Mouse (Mus musculus) spleen, adult 18-20 months (tissue): ENCODE measurements around the gene Rere.
A peak's percentile ranks its signal among the peaks of the same experiment; 100 is the strongest.

Experiments used
- DNase-seq, 2 experiments: peaks; one replicate each; pipeline ENCODE4 v3.0.0; 2022; ENCODE audit warnings: mixed read lengths in 2 of 2

The Rere gene

DNA sequence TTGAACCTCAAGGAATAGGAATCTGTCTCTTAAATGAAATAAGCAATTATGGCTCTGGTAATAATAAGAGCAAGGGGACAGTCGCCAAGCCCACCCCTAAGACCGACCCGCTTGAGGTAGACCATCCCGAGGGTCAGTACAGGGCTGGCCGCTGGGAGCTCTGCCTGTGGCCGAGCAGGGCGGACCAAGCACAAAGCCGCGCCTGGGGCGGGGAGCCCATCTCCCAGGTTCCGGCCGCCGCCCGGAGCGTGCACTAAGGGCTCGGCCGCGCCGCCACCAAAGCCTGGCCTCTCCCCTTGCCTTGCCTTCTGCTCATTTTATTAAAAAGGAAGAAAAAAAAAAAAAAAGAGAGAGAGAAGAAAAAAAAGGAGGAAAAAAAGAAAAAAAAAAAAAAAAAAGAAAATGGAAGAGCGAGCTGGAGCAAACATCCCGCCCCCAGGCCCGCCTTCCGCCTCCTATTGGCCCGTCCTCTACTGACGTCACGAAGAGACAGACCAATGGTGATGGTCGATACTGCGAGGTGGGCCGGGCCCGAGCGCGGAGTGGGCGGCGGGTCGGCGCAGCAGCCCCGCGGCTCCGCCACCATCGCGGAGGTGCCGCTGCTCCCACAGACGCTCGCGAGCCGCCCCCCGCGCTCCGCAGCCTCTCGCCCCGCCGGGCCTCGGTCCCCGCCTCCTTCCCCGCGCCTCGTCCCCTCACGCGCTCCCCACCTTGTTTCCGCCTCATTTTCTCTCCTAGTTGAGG lies at the start of gene Rere:
Gene Rere (plus strand): TSS at position 629 of the 744 bp plus-strand sequence.
- peak; percentile 95 to 99 for DNase-seq

DNA sequence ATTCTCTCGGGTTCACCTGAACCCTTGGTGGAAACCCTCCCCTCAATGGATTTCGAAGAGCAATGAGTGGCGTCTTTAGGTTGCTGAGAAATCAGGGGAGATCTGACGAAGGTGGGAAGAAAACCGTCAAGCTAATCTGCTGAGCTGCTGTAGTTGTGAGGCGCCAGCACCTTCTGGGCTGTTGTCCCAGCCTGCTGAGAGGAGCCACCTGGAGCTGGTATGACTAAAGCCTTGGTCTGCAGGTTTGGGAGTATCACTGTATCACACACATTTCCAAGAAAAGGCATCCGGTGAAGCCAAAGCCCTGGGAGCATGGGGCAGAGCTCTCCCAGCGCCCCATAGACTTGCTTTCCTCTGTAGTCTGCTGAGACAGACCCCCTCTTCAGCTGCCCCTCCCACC lies 49.6 kb upstream of the Rere start:
- DNase-seq = no peak

DNA sequence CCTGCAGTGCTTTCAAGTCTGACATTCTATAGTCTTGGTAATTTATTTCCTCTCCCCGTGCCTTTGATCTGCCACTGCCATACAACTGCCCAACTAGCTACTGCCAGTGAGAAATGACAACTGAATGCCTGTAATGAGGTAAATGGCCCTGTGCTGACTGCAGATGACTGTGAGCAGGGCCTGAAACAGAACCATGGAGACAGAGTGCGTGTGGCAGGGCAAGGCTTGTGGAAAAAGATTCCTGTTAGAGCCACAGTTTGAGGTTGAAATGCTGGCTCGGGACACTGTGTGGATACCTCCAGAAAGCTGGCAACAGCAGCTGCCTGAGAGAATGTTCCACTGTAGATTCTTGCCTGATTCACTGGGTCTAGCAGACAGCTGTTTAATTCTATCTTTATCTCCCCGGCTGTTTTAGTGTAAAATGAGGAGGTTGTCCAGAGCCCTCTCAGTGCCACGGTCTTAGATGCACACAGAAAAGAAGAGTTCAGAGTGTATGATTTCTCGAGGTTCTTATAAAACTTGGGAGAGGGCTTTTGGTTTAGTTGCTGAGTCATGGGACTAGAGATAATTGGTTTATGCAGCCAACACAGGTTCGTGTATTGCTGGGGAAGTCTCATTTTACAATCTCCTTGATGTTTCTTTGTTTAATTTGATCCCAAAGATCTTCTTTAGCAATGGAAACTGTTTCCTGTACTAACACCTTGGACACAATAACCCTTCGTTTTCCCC lies 46.7 kb upstream of the Rere start:
- DNase-seq = no peak

DNA sequence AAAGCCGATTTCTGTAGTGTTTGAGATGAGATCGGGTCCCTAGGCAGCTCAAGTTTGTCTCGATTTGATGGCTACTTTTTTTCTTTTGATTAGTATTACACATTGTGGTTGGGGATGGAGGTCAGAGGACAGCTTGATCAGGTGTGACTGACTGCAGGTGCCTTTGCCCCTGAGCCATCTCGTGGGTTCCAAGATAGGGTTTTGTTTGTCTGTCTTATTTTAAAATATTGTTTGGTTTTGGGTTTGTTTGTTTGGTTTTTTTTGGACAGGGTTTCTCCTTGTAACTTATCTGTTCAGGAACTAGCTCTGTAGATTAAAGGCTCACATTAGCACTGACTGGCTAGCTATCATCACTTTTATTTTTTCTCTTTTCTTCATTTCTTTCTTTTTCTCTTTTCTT lies 45.9 kb upstream of the Rere start:
- no peak for DNase-seq

DNA sequence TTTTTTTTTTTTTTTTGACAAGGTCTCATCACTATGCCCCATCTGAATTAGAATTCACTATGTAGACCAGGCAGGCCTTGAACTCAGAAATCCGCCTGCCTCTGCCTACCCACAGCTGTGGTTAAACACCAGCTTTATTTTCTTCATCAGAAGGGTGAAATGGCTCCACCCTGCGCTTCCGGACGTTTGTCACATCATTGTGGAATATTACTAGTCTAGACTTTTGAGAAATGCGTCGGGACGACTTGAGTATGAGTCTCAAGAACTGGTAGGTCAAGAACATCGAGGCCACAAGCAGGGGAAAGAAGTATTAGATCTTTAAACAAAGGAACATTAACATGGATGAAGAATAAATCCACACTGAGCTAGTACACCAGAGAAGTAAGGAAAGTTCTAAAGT lies 45.4 kb upstream of the Rere start:
- no peak for DNase-seq

DNA sequence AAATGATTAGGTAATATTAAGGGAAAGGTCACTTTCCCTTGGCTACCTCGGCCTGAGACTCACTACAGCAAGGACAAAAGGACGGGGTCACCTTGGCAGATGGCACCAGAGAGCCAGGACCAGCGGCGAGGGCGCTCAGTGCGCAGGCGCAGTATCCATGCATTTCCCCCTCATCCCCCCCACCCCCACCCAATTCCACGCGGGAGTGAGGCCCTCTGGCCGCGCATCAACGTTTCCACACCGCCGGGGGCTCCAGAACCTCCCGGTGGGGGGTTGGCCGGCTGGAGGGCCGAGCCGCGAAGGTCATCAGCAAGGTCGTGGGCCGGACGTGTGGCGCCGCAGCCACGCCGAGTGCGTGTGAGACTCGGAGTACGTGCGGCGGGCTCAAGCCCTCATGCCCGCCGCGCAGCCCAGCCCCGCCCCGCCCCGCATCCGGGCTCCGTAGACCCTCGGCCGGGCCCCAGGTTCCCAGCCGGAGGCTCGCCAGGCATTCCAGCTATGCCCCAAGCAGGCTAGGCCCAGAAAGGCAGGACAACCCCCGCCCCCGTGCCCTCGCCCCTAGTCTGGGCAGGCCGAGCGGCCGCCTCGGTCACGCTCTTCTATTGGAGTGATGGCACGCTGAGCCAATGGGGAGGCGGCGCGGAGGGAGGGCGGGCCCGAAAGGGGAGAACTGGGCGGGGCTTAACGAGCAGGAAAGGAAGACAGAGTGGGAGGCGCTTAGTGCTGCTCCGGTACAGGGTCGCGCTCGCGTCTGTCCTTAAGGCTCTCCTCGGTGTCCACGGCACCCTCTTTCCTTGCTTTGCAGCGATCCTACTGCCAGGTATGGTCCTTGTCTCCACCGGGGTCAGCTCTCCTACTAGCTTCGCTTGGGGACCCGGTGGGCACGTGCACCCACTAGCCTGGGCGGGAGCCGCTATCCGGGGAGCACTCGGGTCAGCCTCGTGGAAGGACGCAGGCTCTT lies 44.6 kb upstream of the Rere start, which contains the start of gene Eno1:
Gene Eno1 (plus strand): TSS at position 201 of the 961 bp plus-strand sequence.
- peak; percentile 90 to 97 for DNase-seq

DNA sequence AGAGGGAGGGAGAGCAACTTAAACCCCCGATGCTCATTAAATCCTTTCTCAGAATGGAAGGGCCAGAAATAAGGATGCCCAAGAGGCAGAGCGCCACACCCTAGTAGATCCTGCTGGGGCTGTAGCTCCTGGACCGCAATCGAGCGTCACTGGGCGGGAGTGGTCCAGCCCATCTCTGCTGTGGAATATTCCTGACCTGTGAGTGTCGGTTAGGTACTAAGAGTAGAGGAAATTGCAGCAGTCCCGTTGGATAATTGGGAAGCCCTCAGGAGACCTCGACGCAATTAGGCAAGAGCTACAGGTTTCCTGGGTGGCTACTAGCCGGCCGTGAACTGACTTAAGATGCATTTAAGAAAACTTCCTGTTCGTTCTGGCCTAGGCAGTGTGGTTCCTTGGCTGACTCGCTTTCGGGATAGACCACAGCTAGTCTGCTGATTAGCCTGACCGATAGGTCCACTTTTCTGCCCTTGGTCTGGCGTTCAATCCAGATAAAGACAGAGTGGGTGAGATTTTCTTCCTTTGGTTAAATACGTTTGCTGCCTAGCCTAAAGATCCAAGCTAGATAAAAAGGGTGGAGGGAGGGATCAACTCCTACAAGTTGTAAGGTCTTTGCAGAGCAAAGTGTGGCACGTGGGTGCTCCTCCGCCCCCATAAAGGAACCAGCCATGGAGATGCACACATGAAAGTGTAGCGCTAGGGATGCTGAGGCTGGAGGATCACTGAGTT lies 43.6 kb upstream of the Rere start:
- DNase-seq = peak in 1 of 2 experiments; percentile 34

DNA sequence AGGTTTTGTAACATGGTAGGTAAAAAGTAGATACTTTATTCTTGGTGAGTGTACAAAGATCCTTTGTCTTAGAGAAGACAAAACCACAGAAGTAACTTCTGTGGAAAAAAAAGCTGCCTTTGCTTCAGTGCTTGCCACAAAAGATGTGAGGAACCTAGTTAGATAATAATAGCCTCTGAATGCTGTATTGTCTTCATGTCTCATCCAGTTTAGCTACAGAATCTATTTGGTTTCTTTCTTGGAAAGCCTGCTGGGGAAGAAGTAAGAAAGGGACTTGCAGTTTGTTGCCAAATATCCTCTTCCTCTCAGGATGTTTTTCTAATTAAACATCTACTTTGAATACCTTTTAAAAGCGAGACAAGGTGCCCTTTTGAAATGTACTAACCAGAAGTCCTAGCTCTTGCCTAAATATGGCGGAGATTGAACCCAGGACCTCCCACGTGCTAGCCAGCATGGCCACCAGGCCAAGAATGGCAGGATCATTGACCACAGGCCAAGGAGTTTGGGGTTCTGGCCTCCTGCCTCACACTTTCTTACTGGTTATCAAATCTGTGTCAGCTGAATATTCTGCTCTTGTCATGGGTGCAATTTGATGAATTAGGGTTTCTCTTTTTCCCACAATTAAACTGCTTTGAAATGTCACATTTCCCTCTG lies 42.9 kb upstream of the Rere start:
- DNase-seq = no peak

DNA sequence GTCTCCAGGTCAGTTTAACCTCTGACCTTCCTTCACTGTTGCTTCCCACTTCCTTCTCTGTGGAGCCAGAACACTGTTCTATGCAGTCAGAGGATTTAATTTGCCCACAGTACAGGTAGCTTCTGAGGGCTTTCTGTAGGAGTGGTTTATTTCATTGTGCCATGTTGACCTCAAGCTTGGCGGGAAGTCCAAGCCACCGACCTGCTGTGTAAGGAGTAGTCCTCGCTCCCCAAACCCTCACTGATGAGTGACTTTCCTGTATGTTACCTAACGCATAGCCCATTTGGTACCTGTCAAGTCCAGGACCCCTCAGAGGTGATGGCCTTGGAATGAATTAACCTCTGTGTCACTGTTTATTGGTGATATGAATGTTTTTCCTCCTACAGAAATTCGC lies 42.4 kb upstream of the Rere start:
- no peak for DNase-seq

DNA sequence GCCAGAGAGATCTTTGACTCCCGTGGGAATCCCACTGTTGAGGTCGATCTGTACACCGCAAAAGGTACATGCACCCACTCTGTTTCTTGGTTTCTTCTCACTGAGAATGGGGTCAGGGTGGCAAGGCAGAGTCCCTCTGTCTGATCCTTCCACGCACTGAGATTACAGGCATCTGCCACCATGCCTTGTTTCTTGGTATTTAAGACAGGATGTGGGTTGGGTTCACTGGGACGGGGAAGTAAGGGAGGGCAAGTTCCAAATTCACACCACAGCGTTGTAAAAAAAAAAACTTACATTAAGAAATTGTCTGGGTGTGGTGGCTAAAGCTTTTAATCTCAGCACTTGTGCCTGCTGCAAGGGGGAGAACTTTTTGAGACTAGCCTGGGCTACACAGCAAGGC lies 41.9 kb upstream of the Rere start:
- DNase-seq = peak in 1 of 2 experiments; percentile 14

DNA sequence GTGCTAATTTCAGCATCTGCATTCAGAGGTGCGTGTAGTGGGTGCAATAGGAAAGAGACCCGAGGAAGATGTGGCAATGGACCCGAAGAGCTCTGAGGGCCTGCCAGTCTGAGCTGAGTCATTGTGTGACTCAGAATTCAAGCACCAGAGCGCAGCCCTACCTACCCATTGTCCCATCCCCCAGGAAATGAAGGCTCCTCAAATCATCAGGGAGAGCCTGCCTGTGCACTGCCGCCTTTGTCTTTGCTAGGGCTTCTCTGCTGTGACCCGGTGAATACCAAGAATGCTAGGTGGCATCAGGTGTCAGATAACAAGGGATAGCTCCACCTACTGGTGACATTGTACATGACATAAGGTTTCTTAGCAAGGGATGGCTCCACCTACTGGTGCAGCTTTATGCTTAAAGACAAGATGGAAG lies 41.5 kb upstream of the Rere start:
- peak; percentile 41 to 69 for DNase-seq

DNA sequence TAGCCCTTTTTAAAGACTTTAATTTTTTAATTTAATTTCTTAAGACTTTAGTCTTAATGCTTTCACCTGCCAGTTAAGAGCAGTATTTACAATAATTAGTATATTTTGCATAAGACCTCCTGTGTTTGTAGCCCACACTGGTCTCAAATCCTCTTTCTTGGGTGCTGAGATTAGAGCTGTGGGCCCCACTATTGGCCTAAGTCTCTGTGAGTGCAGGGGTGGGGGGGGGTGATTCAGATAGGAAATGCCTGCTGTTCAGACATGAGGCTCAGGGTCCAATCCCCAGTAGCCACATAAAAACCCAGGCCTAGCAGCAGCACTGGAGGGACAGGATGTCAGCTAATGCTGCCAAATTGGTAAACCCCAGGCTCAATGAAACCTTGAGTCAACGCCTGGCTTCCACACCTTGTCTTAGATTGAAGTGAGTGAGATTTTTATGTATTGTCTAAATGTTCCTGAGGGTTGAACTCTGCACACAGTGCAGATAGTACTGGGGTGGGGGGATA lies 41.0 kb upstream of the Rere start:
- no peak for DNase-seq

DNA sequence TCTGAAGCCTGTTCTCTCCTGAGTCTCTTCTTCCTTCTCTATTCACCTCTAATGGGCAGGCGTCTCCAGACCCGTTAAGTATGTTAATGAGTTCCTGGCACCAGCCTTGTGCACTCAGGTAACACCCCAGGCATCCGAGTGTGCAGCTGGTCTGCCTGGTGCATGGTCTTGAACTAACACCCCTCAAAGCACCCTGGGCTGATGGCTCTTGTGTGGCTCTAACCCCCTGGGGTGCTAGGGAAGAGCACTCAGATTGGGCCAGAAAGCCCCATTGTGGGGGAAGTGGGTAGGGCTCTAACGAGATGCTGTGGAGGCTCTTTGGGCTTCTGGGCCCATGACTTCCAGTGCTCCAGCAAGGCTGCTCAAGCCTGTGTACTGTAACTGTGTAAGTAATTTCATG lies 39.7 kb upstream of the Rere start:
- DNase-seq = no peak

DNA sequence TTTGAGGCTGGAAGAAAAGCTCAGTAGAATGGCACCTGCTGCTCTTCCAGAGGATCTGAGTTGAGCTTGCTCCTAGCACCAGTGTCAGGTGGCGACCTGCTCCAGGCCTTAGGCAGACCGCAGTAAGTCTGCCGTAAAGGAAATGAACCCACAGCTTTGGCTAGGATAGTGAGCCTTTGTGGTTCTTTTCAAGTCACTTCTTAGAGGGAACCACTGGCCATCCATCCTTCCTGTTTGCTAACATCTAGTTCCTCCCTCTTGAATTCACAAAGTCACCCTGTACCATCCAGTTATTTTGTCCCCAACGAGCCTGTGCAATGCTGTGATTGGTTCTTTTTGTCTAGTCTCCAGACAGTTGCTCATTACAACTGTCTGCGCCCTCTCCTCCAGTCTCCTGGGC lies 38.7 kb upstream of the Rere start:
- DNase-seq = no peak

DNA sequence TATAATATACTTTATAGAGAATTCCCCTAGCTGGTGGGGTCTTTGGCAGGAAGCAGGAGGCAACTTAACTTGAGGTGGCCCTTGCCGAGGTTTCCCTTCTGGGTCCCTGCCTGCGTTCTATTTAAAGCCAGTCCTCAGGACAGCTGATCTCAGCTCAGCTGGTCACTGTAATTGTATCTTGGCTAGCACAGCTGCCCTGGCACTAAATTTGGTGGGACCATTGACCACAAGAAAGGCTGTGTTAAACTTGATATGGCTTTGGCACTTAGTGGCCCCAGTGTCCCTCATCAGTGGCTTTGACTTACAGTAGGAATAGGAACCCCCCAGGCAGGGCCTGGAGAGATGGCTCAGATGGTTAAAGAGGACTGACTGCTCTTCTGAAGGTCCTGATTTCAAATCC lies 35.6 kb upstream of the Rere start:
- no peak for DNase-seq

DNA sequence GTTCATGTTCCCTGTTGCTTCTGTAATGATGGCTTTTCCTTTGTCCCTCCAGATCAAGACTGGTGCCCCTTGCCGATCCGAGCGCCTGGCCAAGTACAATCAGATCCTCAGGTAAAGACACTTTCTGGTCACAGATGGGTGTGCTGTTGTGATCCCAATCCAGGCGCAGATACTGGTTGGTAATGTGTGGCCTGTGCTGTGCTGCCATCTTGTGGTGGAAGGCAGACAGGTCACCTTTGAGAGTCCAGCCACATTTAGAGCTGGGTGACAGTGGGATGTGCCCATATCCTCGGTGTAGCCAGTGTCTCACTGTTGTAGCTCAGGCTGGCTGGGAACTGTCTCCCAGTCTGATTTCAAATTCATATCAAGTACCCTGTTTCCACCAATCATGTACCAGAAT lies 33.4 kb upstream of the Rere start:
- DNase-seq = peak; percentile 27 to 61

DNA sequence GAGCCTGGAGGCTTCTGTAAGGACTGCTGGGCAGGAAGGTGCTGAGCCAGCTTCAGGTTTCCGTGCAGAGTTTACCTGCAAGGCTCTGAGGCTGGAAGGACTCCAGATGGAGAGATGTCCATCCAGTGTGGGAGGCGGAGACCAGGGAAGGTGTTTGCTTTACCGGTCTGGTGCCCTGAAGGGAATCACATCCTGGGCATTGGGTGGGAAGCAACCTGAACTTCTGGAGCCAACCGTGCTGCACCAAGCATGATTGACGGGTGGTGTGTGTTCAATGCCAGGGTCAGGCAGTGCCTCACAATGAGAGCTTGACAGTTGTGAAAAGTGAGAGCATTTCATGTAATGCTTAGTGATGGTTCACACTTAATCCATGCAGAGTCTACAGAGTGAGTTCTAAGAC lies 32.5 kb upstream of the Rere start:
- no peak for DNase-seq

DNA sequence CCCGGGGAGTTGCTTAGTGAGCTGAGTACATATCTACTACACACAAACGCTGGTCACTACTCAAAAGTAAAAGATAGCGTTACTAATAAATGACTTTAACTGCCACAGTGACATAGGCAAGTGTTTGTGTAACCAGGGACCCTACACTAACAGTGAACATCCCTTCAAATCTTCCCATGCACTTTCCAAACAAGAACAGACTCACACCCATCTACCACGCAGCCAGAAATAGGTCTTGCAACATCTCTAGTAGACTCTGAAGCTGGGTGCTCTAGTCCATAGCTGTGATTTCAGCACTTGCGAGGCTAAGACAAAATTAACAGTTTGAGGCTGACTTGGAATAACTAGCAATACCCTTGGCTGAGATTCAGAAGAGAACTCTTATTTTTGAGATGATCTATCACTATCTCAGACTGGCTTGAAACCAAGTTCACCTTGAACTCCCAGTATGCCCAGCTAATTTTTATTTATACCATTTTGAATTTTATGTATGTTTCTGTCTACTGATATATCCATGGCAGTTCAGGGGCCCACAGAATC lies 31.6 kb upstream of the Rere start:
- no peak for DNase-seq

DNA sequence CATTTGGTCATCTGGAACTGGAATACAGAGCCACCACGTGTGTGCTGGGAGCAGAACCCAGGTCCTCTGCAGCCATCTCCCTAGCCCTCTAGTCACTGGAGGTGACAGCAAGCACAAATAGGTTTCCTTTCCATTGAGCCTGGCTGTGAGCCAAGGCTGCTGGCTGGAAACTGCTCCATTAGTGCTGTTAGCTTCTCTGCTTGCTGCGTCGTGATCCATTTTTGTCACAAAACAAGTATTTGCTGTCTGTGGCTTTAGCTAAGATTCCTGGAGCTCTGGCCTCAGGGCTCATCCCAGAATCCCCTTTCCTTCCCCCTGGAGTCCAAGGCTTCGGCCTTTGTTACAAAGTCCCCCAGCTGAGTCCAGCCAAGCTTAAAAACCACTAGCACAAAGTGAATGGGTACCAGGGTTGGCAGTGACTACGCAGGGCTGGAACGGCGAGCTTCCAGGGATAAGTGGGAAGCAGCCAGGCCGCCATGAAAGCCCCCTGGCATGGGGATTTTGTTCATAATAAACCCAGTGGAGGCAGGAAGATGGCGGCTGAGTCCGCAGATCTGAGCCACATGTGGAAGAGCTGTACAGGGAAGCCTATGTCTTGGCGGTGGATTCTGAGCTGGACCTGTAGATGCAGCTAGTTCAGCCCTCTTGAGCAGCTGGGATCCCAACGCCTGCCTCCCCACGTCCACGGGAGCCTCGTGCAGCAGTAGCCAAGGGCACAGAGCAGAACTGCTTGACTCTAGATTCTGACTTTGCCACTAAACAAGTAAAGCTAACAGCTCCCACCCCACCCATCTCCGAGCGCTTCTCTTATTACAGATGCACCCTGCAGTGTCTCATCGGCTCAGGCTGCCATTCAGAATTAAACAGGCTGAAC lies 30.7 kb upstream of the Rere start:
- DNase-seq = no peak

DNA sequence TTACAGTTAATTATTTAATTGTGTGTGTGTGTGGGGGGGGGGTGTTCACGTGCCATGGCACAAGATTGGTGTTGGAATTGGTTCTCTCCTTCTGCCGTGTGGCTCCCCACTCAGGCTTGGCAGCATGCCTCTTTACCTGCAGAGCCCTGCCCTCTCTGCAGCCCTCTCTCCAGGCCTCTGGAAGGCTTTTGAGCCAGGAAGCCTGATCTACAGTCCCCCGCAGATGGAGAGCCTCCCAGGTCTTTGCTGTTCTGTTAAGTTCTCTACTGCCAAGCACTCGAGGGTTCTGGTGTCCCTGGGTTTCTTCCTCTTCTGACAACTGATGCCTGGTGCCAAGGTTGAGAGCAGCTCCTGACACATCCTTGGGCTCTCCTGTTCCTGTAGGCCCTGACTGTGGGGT lies 27.0 kb upstream of the Rere start:
- DNase-seq = no peak
